Mouse (Mus musculus) layer of hippocampus, adult 9-11 months (tissue): Measurements from ENCODE around the gene Ica1.

Experiments
- DNase-seq: peaks from one replicate; pipeline ENCODE4 v3.0.0; 2022

Ica1 gene

DNA sequence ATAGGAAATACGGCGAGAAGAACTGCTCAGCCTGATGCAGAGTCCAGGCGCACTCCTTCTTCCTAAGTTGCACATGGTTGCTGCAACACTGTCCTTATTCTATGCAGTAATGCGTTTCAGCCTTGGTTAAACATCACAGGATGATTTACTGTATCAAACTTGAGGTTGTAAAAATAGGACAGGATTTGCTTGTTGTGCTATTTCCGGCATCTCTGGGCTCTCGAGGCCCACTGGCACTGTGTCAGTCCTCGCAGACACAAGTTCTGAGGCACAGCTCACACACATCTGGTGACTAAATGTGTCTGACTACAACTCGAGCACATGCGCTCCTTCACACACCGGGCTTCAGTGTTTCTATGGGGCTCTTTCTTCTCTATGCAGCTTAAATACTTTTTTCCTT is 94.9 kb downstream of the Ica1 start:
- no peak for DNase-seq

DNA sequence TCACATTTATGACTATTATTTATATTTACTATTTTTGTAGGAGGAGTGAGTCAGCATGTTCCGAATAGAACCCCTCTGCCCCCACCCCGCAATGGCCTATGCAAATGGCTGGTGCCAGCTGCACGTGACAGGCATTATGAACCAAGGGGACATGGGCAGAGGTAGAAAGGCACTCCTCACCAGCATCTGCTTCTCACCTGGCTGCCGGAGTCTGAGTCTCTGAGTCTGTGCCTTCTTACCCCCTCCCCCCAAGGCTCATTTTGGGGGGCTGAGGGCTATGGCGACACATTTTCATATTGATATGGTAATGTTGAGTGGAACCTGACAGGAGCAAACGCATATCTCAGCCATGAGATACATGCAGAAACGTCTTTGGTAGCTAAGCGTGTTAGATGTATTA is 97.4 kb downstream of the Ica1 start:
- no peak for DNase-seq

DNA sequence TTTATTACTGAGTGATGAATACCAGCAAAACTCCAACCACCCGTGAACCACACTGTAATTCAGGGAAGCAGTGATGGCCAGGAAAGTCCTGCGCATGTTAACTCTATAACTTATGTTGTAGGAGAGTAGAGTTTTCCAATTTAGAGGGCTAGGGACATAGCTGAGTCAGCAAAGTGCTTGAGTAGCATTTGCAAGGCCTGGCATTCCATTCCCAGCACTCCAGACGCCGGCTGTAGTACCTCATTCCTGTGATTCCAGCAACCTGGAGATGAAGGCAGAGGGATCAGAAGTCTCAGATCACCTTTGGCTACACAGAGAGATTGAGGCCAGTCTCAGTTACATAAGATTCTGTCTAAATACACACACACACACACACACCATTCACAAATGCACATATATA is 105.3 kb downstream of the Ica1 start:
- DNase-seq: no peak

DNA sequence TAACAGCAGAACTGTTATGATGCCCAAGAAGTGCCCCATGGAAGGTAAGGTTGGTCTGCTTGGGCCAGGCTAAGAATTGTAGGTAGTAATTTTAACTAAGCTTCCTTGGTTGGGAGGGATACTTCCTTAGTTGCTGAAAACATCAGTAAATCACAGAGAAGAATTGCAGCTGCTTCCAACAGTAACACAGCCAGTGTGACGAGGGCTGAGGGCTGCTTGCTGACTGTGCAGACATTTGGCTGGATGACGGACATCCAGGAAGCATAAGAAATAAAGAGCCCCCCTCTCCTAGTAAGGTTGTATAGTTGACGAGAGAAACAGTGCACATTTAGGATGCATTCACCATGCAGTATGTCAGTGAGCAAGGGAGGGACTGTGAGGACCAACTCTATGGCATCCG is 108.9 kb downstream of the Ica1 start:
- no peak for DNase-seq

DNA sequence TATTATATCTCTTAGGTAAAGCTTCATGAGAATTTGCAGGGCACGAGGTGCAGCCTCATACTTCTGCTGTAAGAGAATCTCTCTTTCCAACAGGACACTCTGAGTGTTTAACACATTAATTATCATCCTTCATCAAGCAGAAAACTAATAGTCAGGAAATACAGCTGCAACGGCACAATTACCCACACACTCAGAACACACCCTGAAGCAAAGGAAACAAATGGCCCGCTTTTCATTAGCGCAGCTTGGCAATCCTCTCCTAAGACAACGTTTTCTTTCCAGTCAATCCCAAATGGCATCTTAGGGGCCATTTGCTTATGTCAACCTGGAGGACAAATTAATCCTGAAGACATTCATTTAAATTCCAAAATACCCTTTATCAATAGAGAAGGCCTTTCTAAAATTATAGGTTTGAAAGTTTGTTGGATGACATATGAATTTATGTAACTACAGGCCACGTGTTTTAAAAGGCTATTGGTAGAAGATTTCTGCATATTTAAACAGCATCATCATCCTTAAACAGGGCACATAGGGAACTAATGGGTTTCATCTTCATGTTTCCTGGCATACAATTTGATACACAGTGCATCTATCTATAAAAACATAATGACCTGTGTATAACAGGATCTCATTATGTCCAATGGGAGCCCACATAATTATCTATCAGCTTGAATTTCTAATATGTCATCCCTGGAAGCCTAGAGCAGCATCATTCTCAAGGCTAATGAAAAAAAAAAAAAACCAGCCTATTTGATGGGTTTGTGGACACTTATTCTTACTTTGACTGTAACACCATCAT is 110.1 kb downstream of the Ica1 start:
- no peak for DNase-seq

DNA sequence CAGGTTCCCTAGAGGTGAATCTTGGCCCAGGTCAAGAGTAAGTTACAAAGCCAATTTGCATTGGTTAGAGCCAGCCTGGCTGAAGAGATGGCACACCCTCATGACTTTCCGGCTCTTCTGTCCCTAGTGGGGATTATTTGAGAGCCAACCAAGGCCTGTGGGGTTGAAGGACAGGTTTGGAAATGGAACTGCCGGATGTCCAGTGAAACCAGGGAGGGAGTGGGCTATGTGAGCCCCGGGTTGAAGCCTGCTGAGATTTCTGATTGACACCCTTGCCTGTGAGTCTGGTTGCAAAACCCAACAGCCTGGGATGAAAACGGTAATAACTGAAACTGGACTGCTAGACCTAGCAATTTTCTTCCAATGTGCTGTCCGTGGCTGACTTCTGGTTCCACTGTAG is 112.5 kb downstream of the Ica1 start:
- DNase-seq: no peak

DNA sequence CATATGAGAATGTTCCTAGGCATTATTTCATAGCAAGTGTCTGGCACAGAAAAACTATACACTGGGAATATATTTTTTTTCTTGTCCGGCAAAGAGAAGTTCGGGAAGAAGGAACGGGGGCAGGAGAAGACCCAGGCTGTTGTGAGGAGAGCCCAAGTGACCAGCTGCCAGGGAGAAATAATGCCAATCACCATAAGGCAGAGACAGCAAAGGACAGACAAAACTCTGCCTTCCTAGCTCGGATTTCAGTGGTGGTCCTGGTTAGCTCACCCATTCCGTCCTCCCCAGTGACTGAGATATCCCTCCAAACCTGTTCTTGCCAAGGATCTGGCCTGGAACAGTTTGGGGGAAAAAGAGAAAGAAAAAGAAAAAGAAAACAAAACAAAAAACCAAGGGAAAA is 113.3 kb downstream of the Ica1 start:
- DNase-seq: no peak

DNA sequence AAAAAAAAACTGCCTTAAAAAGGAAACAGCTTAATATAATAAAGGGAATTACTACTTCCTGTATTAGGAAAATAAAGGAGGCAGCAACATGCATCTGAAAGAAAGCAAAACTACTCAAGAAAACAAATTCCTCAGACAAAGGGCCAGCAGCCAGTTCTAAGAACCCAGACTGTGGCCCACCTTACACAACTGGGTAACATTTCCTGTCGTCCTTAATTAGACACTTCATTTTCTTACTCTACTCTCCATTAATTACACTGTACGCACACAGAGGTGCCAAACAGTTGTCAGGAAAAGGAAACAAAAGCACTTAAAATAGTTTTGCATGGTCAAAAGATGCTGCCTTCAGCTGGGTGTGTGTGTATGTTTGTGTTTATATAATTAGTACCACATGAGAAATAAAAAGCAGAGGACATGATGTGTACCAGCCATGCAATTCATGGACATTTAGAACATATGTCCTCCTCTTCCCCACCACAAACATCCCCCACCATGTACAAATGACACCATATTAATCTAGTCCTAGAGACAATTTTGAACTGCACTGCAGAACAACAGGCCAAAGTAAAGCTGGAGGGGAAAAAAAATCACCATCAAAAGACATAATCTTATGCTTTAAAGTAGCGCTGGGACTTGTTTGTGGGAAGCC is 115.1 kb downstream of the Ica1 start:
- DNase-seq: no peak

DNA sequence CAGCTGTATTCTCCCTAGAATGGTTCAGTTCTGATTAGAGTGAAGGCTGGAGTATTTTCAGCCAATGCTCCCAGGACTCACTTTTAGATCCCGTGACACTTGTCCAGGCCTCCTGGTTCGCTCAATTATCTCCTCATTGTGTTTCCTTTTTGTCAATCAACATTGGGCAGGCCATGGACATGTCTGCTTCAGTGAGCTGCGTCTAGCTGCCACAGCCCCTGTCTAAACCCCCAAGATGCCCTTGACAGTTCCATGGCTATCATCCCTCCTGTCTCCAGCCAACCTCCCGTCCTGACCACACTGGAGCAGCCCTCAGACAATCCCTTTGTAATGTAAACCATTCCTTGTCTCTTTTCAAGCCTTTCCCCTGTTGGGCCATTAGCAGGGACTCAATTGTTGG is 116.9 kb downstream of the Ica1 start:
- no peak for DNase-seq

DNA sequence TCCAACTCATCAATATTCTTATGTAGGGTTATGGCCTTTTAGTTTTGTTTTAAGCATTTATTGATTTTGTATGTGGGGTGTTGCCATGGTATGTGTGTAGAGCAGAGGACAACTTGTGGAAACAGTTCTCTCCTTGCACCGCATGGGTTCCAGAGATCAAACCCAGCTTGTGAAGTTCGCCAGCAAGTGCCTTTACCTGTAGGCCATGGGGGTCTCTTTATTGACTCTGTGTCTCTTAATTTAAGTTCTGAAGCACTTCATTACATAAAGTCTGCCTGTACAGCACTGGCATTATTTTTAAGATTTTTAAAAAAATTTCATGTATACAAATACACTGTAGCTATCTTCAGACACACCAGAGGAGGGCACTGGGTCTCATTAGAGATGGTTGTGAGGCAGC is 118.2 kb downstream of the Ica1 start:
- DNase-seq: no peak

DNA sequence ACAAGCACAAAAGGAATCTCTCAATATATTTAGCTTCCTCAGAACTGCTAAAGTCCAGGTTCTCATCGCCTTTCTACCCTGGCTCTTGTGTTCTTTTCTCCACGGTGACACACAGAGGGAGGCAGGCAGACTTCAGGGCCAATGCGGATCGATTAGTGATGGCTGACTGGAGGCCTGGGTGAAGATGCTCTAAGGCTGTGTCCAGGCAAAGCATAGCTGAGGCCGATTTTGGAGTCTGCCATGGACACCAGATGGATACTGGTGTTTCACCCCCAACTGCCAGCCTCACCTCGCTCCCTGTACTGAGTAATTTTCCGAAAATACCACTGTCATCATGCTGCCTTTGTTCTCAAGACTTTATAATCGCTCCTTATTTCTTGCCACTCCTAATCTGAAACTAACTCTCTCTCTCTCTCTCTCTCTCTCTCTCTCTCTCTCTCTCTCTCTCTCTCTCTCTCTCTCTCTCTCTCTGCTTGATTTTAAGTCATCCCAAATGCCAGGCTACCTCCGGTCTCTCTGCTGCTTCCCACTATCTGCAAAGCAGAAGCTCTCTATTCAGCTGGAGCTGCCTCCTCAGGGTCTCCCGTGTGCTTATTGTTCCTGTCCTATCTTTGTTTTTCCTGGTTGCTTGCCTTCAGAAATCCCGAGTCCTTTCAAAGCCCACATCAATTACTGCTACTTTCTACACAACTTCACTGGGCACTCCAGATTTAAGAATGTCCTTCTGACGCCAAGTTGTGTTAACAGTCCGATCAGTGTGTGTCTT is 118.9 kb downstream of the Ica1 start:
- no peak for DNase-seq

DNA sequence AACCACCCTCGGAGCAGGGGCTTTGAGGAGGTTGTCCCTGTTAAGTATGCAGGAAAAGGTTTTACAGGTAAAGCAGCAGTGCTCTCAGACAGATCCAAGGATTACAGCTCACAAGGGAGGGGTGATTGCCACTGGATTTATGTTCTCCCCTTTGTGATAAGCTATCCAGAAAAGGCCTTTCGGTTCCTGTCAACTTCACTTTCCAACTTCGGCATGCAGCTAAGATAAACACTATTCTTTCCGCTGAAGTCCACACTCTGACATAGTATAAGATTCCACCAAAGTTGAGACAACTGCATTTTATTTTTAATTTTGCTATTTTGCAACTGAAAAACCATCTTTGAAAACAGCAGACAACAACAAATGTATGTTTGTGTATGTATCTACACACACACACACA is 119.9 kb downstream of the Ica1 start:
- DNase-seq: no peak

DNA sequence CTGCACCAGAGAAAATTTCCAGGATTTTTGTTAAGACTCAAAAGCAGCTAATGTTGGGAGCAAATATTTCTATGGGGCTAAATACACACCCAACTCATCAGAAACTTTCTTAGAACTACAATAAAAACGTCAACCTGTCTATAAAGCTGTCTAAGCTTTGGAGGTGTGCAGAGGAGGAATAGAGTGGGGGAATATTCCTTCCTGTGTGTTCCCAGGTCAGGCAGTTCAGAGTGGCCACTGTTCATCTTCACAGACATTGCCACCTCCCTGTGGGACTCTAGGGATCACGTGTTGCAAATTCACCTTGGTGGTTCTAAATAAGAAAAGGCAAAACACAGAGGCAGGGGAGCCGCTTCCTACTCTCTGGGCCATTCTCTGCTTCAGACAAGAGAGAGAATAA is 120.8 kb downstream of the Ica1 start:
- no peak for DNase-seq

DNA sequence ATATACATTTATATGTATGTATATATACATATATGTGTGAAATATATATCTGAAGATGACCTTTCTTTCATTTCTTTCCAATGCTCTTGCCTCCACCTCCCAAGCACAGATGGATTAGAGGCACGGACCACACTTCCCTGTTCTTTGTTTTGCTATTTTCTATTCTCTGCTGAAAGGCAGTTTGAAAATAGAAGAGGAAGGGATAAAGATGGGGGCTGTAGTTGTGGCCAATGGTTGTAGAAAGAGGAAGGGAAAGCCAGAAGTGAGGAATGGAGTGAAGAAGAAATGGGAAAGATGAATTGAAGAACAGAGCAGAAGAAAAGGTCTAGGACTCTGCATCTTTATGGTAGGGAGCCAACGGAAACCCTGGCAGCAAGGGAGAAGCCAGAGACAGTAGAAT is 122.8 kb downstream of the Ica1 start:
- DNase-seq: no peak

DNA sequence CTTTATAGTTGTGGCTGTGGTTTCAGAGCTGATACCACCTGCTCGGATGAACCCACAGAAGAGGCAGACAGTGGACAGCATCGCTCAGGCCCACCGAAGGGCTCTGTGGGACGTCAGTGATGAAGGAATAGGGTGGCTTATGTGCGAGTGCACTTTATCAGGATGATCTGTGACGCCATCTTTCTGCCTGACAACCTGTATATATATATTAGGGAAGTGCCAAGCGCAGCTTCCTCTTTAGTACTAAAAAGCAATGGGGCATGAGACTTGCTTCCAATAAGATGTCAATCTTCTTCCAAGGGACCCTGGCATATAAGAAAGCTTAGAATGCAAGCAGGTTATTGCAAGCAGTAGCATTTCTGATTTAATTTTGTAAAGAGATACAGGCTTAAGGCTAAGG is 127.9 kb downstream of the Ica1 start:
- no peak for DNase-seq

DNA sequence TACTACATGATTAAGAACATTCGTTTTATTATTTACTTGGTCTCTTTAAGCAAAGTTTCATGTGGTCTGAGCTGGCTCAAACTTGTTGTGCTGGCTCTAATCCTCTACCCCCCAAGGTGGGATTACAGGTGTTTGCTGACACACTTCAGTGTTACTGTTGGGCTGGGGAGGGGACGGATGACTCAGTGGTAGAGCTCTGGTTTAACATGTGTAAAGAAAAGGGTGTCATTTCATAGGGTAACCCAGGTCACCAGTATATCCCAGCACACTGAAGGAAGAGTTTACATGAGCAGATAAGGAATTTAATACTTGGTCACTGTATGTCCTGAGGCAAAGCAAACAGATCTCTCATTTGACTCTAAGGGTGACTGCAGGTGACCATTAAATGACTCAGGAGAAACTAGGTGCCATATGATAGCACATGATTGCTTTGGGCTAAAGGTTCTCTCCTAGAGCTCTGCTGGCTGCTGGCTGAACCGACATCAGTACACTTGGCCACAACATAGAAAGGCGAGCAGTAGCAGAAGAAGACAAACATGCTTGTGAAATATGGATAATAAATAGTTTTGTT is 128.9 kb downstream of the Ica1 start:
- DNase-seq: no peak

DNA sequence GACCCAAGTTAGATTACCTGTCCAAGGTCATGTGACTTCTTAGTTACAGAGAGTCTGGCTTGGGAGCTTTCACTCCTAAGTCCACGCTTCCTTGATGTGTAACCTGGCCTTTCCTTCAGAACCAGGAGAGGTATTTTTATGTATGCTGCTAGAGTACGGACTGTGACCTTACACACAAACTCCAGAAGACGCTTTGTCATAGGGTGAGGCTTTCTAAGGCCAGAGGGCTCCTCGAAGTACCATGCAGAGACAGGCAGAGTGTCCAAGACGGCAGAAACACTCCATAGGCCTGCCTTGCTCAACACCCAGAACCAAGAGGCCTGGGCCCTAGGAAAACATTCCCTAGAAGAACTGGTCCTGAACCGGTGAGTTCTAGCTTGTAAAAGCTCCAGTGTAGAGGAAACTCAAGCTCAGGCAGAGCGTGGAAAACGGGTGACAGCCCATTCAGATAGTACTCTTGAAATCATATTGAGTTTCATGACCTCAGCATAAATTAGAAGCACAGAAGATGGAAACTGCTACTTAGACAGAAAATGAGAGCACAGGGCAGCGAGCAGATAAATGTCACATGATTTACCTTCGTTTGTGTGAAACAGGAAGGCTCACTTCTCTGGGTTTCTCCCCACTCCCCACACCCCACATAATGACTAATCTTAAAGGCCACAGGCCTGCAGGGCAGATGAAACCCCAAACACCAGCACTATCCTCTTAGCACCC is 129.9 kb downstream of the Ica1 start:
- DNase-seq: no peak

DNA sequence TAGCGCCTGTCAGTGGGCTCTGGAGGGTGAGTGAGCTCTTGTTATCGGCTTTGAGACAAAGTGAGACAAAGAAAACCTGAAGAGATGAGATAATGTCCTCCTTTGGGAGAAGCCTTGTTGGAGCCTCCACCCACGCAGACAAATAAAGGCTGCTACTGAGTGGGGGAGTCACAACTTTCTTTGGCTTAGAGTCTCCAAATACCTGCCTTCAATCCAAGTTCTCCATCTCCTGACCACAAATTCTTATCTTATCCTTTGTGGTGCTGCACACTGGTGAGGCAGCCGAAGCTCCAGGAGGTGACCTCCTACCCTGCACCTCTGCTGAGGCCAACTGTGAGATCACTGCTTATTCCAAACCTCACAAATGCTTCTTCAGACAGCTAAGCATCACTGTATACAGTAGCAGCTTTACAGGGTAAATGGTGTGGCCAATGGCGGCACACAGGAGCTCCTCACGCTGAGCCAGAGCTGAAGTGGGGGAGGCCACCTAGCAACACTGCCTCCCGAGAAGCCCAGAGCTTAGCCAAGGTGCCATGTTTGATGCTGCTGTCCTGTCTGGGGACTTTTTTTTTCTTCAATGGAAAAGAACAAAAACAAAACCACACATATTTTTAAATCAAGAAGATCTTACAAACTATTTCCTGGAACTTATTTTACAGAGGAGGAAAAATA is 130.6 kb downstream of the Ica1 start:
- no peak for DNase-seq

DNA sequence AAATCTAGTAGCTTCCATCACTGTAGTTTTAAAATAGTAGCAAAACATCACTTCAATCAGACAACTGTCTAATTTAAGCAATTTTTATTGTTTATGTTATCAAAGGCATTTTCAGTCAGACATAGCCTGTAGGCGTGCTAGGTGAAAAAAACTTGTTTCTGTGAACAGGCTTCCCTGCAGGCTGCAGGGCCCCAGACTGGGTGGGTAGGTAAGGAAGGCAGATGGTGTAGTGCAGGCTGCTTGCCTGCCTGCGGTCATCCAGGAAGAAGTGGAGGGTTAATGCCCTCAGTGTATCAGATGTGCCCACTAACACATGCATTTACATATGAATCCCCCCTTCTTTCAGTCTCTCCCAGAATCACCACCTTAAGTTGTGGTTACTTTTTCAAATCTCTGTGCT is 132.6 kb downstream of the Ica1 start:
- no peak for DNase-seq

DNA sequence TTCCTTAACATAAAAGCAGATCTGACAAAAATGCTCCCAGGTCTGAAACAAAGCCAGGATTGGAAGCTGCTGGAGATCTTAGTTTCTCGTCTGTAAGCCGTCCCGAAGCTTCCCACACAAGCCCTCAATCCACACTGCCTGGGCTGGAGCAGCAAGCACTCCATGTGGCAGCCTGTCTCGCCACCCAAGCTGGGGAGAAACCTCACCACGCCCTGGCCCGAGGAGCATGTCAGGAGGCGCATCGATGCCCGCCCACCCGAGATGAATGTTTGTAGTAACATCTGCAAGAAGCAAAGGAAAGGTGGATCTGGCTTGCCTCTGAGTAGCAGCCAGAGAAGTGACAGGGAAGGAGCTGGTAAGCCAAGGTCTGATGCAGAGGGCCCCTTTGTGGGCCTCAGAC is 133.6 kb downstream of the Ica1 start:
- DNase-seq: peak; percentile 27

DNA sequence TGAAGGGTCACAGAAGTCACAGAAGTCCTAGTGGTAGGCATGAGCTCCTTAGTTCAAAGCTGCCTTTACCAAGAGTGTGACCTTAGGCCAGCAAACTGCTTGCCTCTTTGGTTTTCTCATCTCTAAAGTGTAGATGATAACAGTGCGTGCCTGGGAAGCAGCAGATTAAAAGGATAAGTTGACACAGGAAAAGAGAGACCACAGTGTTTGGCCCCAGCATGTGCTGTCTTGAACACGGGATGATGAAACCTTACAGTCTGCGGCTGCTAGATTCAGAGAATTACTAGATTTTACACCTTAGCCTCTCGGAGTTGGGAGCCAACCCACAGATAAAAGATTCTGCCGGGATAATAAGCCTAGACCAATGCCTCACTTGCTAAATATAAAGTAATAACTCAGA is 137.4 kb downstream of the Ica1 start:
- no peak for DNase-seq

DNA sequence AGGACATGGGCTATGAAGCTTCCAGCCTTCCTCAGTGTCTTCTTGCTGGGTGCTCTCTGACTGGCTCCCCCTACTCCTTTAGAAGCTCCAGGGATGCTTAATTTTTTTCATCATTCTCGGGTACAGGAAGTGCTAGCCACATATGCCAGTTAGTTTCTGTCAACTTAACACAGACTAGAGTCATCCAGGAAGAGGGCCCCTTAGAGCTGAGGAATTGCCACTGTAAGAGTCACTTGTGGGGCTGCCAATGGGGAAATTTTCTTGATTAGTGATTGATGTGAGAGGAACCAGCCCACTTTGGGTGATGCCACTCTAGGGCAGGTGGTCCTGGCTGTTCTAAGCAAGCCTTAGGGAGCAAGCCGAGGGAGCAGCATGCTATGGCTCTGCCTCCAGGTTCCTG is 138.8 kb downstream of the Ica1 start:
- no peak for DNase-seq

DNA sequence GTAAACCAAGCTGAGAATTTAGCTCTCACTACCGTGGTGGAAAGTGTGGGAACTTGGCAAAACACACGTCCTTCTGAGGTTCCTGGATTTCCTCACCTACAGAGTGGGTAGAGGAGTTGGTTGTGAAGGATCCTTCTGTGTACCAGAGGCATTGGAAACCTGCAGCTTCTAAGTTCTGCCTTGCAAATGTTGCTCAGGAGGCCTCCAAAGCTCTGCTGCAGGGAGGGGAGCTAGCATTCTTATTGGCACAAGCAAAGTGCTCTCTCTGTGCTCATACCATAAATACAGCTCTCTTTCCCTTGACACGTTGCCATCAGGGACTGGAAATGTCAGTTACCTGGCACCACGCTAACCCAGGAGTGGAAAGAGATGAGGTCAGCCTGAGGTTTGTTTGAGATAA is 139.4 kb downstream of the Ica1 start:
- peak; percentile 41 for DNase-seq
